Mouse (Mus musculus): ENCODE measurements around the gene Ppp1r26. TPM values are rescaled to one million over a fixed set of nuclear protein-coding genes. Genes with fewer than 3 reads are reported as not detected.
"Not testable (repeated sequence)": the region's sequence is repeated elsewhere in the genome, so short reads cannot be mapped to it uniquely, and the experiment has no call there.

Gene Ppp1r26
- polyA plus RNA-seq, 1 experiment from 2014 or later = 15.5 TPM

DNA sequence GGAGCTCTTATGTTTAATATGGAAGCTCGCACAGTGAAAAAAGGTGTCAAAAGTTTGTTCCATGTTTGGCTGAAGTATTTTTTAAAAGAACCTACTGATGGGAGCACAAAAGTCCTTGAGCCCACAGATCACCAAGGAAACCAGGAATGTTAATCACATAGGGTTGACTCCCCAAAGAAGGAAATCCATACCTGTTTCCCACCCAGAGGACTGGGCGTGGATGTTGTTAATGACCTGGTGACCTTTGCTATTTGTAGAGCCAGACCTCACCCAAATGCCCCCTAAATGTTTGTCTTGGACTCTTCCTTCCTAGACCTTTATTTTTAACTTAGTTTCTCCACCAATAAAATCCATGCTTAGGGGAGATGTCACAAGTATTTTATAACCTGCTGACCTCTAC is 24.0 kb downstream of the Ppp1r26 start:
- H3K9ac ChIP-seq (replicated peaks; ENCODE audit: low read length) = no peak overlapping the region
- H3K4me3 ChIP-seq (replicated peaks; ENCODE audit: low read depth, low read length) = no peak overlapping the region
- ATAC-seq (ENCODE audit: low FRiP score, low TSS enrichment) = no peak
- 100% methylated on average over 2 of the region's 2 CpGs for WGBS
- H3K4me1 ChIP-seq (ENCODE audit: control insufficient read depth, insufficient read depth, low read length) = peaks cover 17% of the 10 kb centered on the region
- H3K27me3 ChIP-seq (ENCODE audit: control insufficient read depth, insufficient read depth, low read length) = no peaks in the 10 kb centered on the region
- DNase-seq = no peak
- H3K9me3 ChIP-seq (ENCODE audit: control insufficient read depth, low read length) = no peaks in the 10 kb centered on the region
- H3K27ac ChIP-seq (replicated peaks; ENCODE audit: low read depth, low read length) = no peak overlapping the region
- H3K36me3 ChIP-seq (ENCODE audit: control insufficient read depth, insufficient read depth, low read length) = peaks cover 38% of the 10 kb centered on the region
- H3K4me2 ChIP-seq (ENCODE audit: low read length) = no peak overlapping the region

DNA sequence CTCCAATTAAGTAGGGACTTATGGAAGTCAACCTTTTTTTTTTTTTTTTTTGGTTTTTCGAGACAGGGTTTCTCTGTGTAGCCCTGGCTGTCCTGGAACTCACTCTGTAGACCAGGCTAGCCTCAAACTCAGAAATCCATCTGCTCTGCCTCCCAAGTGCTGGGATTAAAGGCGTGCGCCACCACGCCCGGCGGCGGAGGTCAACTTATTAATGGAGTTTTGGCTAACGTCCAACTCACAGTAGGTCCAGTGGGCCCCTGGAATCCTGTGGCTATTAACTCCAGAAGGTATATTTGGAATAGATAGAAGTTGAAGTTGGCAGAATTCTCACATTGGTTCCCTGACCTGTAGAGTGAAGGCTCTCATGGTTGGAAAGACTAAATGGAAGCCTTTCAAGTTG is 25.4 kb downstream of the Ppp1r26 start:
- not testable (repeated sequence) for DNase-seq; H3K27me3 ChIP-seq (ENCODE audit: control insufficient read depth, insufficient read depth, low read length); H3K4me3 ChIP-seq (replicated peaks; ENCODE audit: low read depth, low read length); H3K4me1 ChIP-seq (ENCODE audit: control insufficient read depth, insufficient read depth, low read length); H3K27ac ChIP-seq (replicated peaks; ENCODE audit: low read depth, low read length); ATAC-seq (ENCODE audit: low FRiP score, low TSS enrichment); H3K4me2 ChIP-seq (ENCODE audit: low read length); H3K9me3 ChIP-seq (ENCODE audit: control insufficient read depth, low read length); H3K9ac ChIP-seq (replicated peaks; ENCODE audit: low read length)
- peaks cover 38% of the 10 kb centered on the region for H3K36me3 ChIP-seq (ENCODE audit: control insufficient read depth, insufficient read depth, low read length)
- WGBS = 93% methylated on average over 8 of the region's 8 CpGs

GRCm38 (mm10) chr2:28477993-28478392 is 31.4 kb downstream of the Ppp1r26 start:
- not testable (repeated sequence) for DNase-seq; H3K27ac ChIP-seq (replicated peaks; ENCODE audit: low read depth, low read length); H3K9ac ChIP-seq (replicated peaks; ENCODE audit: low read length); H3K9me3 ChIP-seq (ENCODE audit: control insufficient read depth, low read length); H3K27me3 ChIP-seq (ENCODE audit: control insufficient read depth, insufficient read depth, low read length); H3K4me2 ChIP-seq (ENCODE audit: low read length); H3K4me3 ChIP-seq (replicated peaks; ENCODE audit: low read depth, low read length); H3K36me3 ChIP-seq (ENCODE audit: control insufficient read depth, insufficient read depth, low read length); ATAC-seq (ENCODE audit: low FRiP score, low TSS enrichment); H3K4me1 ChIP-seq (ENCODE audit: control insufficient read depth, insufficient read depth, low read length)
- WGBS = 90% methylated on average over 5 of the region's 5 CpGs

DNA sequence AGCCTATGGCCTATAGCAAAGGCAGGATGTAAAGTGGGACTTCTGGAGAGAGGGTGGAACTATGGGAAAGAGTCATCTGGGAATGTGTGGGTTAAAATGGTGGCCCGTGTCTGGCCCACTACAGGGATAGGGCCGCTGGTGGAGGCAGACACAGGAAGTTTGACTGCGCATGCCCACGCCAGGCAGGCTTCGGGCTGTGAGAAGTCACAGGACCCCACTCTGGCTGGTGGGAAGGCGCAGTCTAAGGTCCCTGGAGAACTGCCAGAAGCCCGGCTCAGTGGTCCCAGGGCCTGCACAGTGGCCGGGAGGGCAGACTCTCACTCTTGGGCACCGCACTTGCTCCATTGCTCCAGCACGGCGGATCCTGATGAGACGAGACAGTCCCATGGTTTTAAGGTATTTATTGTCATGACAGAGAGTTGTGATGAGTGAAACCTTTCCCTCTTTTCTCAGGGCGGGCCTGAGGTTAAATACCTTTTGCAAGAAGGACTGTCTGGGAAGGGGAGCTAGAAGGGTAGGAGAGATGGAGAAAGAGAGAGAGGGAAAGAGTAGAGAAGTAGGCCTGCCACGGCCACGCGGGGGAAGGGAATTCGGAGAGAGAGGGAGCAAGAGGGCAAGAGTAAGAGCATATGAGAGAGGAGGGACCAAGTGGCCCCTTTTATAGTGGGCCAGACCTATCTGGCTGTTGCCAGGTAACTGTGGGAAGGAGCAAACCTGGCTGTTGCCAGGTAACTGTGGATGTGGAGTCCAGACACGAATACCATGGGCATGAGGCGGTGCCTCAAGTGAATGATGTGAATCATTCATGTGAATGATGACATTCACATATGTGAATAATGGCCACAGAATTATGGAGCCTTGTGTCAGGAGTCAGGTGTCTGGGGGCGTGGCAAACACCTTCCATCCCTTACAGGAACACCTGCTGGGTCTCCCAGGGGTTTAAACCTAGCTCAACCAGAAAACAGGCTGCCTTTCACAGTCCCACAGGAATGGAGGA is 32.9 kb downstream of the Ppp1r26 start:
- Histone ChIP-seq H3K27me3 (ENCODE audit: control insufficient read depth, insufficient read depth, low read length) (no peaks in the 10 kb centered on the region), H3K27ac (replicated peaks; ENCODE audit: low read depth, low read length) (no peak overlapping the region), H3K36me3 (ENCODE audit: control insufficient read depth, insufficient read depth, low read length) (no peaks in the 10 kb centered on the region), H3K9ac (replicated peaks; ENCODE audit: low read length) (no peak overlapping the region), H3K4me2 (ENCODE audit: low read length) (no peak overlapping the region), H3K4me3 (replicated peaks; ENCODE audit: low read depth, low read length) (no peak overlapping the region), H3K4me1 (ENCODE audit: control insufficient read depth, insufficient read depth, low read length) (no peaks in the 10 kb centered on the region), H3K9me3 (ENCODE audit: control insufficient read depth, low read length) (no peaks in the 10 kb centered on the region)
- DNase-seq (no peak), ATAC-seq (ENCODE audit: low FRiP score, low TSS enrichment) (no peak)
- WGBS = 87% methylated on average over 20 of the region's 20 CpGs

DNA sequence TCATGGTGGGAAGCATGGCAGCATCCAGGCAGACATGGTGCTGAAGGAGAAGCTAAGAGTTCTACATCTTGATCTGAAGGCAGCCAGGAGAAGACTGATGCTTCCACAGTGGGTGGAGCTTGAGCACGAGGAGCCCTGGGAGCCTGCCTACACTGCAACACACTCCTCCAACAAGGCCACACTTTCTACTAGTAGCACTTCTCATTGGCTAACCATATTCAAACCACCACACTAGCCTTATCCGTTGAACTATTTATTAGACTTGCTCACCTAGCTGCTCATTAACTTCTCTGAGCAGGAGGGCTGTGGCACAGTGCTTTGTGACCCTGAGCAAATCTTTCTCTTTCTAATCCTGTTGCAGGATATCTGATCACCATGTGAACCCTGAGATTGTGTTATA is 37.3 kb downstream of the Ppp1r26 start:
- Histone ChIP-seq H3K4me3 (replicated peaks; ENCODE audit: low read depth, low read length) (no peak overlapping the region), H3K27me3 (ENCODE audit: control insufficient read depth, insufficient read depth, low read length) (no peaks in the 10 kb centered on the region), H3K9me3 (ENCODE audit: control insufficient read depth, low read length) (no peaks in the 10 kb centered on the region), H3K4me1 (ENCODE audit: control insufficient read depth, insufficient read depth, low read length) (no peaks in the 10 kb centered on the region), H3K9ac (replicated peaks; ENCODE audit: low read length) (no peak overlapping the region), H3K36me3 (ENCODE audit: control insufficient read depth, insufficient read depth, low read length) (no peaks in the 10 kb centered on the region), H3K27ac (replicated peaks; ENCODE audit: low read depth, low read length) (no peak overlapping the region), H3K4me2 (ENCODE audit: low read length) (no peak overlapping the region)
- ATAC-seq (ENCODE audit: low FRiP score, low TSS enrichment) = no peak
- DNase-seq = no peak
- WGBS = 86% methylated on average over 2 of the region's 2 CpGs

DNA sequence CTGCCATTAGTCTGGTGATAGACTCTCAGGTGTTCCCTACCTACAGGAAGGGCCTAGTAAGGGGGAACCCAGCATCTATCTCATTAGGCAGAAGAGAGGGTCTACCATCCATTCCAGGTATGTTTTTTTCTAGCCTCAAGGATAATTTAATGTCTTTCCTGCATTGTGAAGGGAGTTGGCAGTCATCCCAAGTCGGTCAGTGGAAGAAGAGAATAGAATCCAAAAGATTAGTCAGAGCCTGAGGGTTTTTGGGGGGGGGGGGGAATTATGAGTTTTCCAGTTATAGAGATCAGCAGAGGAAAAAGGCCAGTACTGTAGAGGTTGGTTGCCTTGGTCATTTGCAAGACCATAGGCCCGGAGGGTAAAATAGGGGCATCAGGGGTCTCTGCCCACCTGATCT is 47.9 kb downstream of the Ppp1r26 start:
- Histone ChIP-seq H3K27ac (replicated peaks; ENCODE audit: low read depth, low read length) (no peak overlapping the region), H3K9ac (replicated peaks; ENCODE audit: low read length) (no peak overlapping the region), H3K4me1 (ENCODE audit: control insufficient read depth, insufficient read depth, low read length) (no peaks in the 10 kb centered on the region), H3K4me3 (replicated peaks; ENCODE audit: low read depth, low read length) (no peak overlapping the region), H3K4me2 (ENCODE audit: low read length) (no peak overlapping the region), H3K36me3 (ENCODE audit: control insufficient read depth, insufficient read depth, low read length) (no peaks in the 10 kb centered on the region), H3K27me3 (ENCODE audit: control insufficient read depth, insufficient read depth, low read length) (no peaks in the 10 kb centered on the region), H3K9me3 (ENCODE audit: control insufficient read depth, low read length) (no peaks in the 10 kb centered on the region)
- WGBS = 89% methylated on average over 2 of the region's 2 CpGs
- DNase-seq (no peak), ATAC-seq (ENCODE audit: low FRiP score, low TSS enrichment) (no peak)

- Histone ChIP-seq H3K4me3 (replicated peaks; ENCODE audit: low read depth, low read length) (no peak overlapping the region), H3K27me3 (ENCODE audit: control insufficient read depth, insufficient read depth, low read length) (no peaks in the 10 kb centered on the region), H3K27ac (replicated peaks; ENCODE audit: low read depth, low read length) (no peak overlapping the region), H3K4me1 (ENCODE audit: control insufficient read depth, insufficient read depth, low read length) (no peaks in the 10 kb centered on the region), H3K9me3 (ENCODE audit: control insufficient read depth, low read length) (no peaks in the 10 kb centered on the region), H3K9ac (replicated peaks; ENCODE audit: low read length) (no peak overlapping the region), H3K4me2 (ENCODE audit: low read length) (no peak overlapping the region), H3K36me3 (ENCODE audit: control insufficient read depth, insufficient read depth, low read length) (no peaks in the 10 kb centered on the region)
- peak; percentile 30 for DNase-seq
- no peak for ATAC-seq (ENCODE audit: low FRiP score, low TSS enrichment)
- WGBS = 90% methylated on average over 14 of the region's 14 CpGs
These were observed 48.7 kb downstream of the Ppp1r26 start for GRCm38 (mm10) chr2:28495207-28495756.

- ATAC-seq (ENCODE audit: low FRiP score, low TSS enrichment) = no peak
- H3K4me2 ChIP-seq (ENCODE audit: low read length) = no peak overlapping the region
These were observed 49.4 kb downstream of the Ppp1r26 start for GRCm38 (mm10) chr2:28495801-28496595.

More at GRCm38 (mm10) chr2:28495801-28496595, 49.4 kb downstream of the Ppp1r26 start:
- Histone ChIP-seq H3K4me3 (replicated peaks; ENCODE audit: low read depth, low read length) (no peak overlapping the region), H3K9me3 (ENCODE audit: control insufficient read depth, low read length) (no peaks in the 10 kb centered on the region), H3K27me3 (ENCODE audit: control insufficient read depth, insufficient read depth, low read length) (no peaks in the 10 kb centered on the region), H3K4me1 (ENCODE audit: control insufficient read depth, insufficient read depth, low read length) (no peaks in the 10 kb centered on the region), H3K9ac (replicated peaks; ENCODE audit: low read length) (no peak overlapping the region), H3K27ac (replicated peaks; ENCODE audit: low read depth, low read length) (no peak overlapping the region), H3K36me3 (ENCODE audit: control insufficient read depth, insufficient read depth, low read length) (no peaks in the 10 kb centered on the region)
- 86% methylated on average over 16 of the region's 16 CpGs for WGBS
- no peak for DNase-seq
